In the genomic region with DNA sequence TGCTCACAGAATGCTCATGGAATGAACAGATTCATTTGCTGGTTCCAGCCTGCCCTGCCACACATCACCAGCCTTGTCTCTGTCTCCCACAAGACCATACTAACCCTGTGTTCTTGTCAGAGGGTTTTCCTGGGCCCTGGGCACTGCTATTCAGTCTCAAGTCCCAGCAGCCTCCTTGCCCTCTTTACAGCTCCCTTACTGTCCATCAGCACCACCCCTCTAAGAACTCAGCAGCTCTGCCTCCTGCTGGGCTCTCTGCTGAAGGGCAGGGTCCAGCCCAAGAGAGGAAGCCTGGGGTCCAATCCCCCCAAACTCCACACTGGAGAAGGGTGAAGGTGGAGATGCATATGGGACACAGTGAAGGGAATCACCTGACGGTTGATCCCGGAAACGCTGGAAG, we compare ENCODE assay signal across 9 mouse cellular contexts. TPM values are rescaled to one million over a fixed set of nuclear protein-coding genes. Genes with fewer than 3 reads are reported as not detected.
DNase-seq lines count a peak whose midpoint lies in the region; ATAC-seq and TF ChIP-seq lines count a peak whose summit lies in the region.
"Had no signal": no experiment of that assay in that cellular context is flagged by ENCODE, and none has a peak within 500 bp of the region (broad histone marks: within the 10 kb centered on the region; RNA-seq: fewer than 3 reads in every experiment).

No protein-coding gene starts in this region.

- H3K27me3 ChIP-seq in lung, postnatal 0 days (replicated peaks; ENCODE audit: insufficient read depth, low read length), result no peaks in the 10 kb centered on the region
- H3K27me3 ChIP-seq in hindbrain, embryonic 16.5 days (replicated peaks; ENCODE audit: control insufficient read depth, insufficient read depth, low read length), result no peaks in the 10 kb centered on the region

- no peak overlapping the region for H3K4me3 ChIP-seq in lung, postnatal 0 days (ENCODE audit: low read depth, low read length)
- no peak overlapping the region for H3K4me3 ChIP-seq in hindbrain, embryonic 16.5 days (ENCODE audit: low read length)

- no peaks in the 10 kb centered on the region for H3K36me3 ChIP-seq in lung, postnatal 0 days (ENCODE audit: insufficient read depth, low read length)
- H3K36me3 ChIP-seq in hindbrain, embryonic 16.5 days (ENCODE audit: control insufficient read depth, insufficient read depth, low read length), result peaks cover 9% of the 10 kb centered on the region; the same call in 1 of the 2 replicates

- no peak overlapping the region for H3K9ac ChIP-seq in lung, postnatal 0 days (replicated peaks; ENCODE audit: low read depth)
- H3K9ac ChIP-seq in hindbrain, embryonic 16.5 days (ENCODE audit: low read depth, low read length), result no peak overlapping the region; the same call in 1 of the 2 replicates

- no peak overlapping the region for H3K4me2 ChIP-seq in lung, postnatal 0 days (replicated peaks; ENCODE audit: low read depth, low read length)
- H3K4me2 ChIP-seq in hindbrain, embryonic 16.5 days (ENCODE audit: low read length), result no peak overlapping the region

- ATAC-seq in lung, postnatal 0 days, result no peak; the same call in 1 of the 2 replicates
- peak; percentile 12; the same call in 1 of the 2 replicates for ATAC-seq in hindbrain, embryonic 16.5 days

- no peak overlapping the region for H3K27ac ChIP-seq in lung, postnatal 0 days (ENCODE audit: low read length)
- H3K27ac ChIP-seq in hindbrain, embryonic 16.5 days (ENCODE audit: low read depth, low read length), result peak overlapping the region; percentile 65

- DNase-seq in embryo, embryonic 11 days, result peak; percentile 42
- no peak for DNase-seq in embryo, embryonic 9.5 days (ENCODE audit: extremely low spot score)
- no peak for DNase-seq in lung, postnatal 0 days (ENCODE audit: low spot score)
- no peak for DNase-seq in lung, postnatal 10 days
- peak; percentile 50 for DNase-seq in retina, postnatal 1 day
- no peak for DNase-seq in right cerebral cortex, postnatal 14 days
- DNase-seq in gastrocnemius, adult 8-10 months (ENCODE audit: low spot score in 2 of 2), result no peak

- TF ChIP-seq EP300 in lung, postnatal 0 days (IDR thresholded peaks at IDR 0.05), result no peak

- no peaks in the 10 kb centered on the region for H3K4me1 ChIP-seq in lung, postnatal 0 days (ENCODE audit: insufficient read depth, low read depth, low read length)
- H3K4me1 ChIP-seq in hindbrain, embryonic 16.5 days (ENCODE audit: control insufficient read depth, insufficient read depth, low read depth, low read length), result peaks cover 6% of the 10 kb centered on the region

- 69% methylated on average over 3 of the region's 3 CpGs for WGBS in lung, postnatal 0 days
- 72% methylated on average over 3 of the region's 3 CpGs for WGBS in hindbrain, embryonic 16.5 days

- no peaks in the 10 kb centered on the region for H3K9me3 ChIP-seq in lung, postnatal 0 days (ENCODE audit: low read length)
- H3K9me3 ChIP-seq in hindbrain, embryonic 16.5 days (ENCODE audit: control insufficient read depth, low read length), result no peaks in the 10 kb centered on the region

- TF ChIP-seq CTCF in lung, postnatal 0 days (IDR thresholded peaks at IDR 0.05), result peak; percentile 65

RNA-seq across cellular contexts. Expression of gene Golt1a, which starts 41.1 kb away (rescaled TPM):
- polyA plus RNA-seq in lung, postnatal 0 days (2015; fragmentation: Nextera tagmentation; extraction: Ambion mirVana), result 0.26 and 1.2 TPM in 2 replicates
- polyA plus RNA-seq in hindbrain, embryonic 16.5 days (2015; fragmentation: Nextera tagmentation; extraction: Ambion mirVana), result not detected in 2 replicates
- not detected for total RNA-seq in gastrocnemius, adult 8-10 months (2022)

RNA-seq across cellular contexts. Expression of gene Kiss1, which starts 53.2 kb away (rescaled TPM):
- polyA plus RNA-seq in lung, postnatal 0 days (2015; fragmentation: Nextera tagmentation; extraction: Ambion mirVana), result 15.2 and 19.2 TPM in 2 replicates
- polyA plus RNA-seq in hindbrain, embryonic 16.5 days (2015; fragmentation: Nextera tagmentation; extraction: Ambion mirVana), result not detected in 2 replicates
- total RNA-seq in gastrocnemius, adult 8-10 months (2022), result not detected
- total RNA-seq: left cerebral cortex, postnatal 10 days had no signal

Comparison
In these comparisons a context has a peak if more than half of its experiments do, and no peak if none do; other contexts are left out.
1. DNase-seq: peak in embryo, embryonic 11 days (single experiment) and retina, postnatal 1 day (single experiment); none in embryo, embryonic 9.5 days (single experiment), lung, postnatal 0 days (single experiment), lung, postnatal 10 days (single experiment), right cerebral cortex, postnatal 14 days (single experiment) and gastrocnemius, adult 8-10 months (0 of 2).
2. RNA of gene Kiss1, which starts 53.2 kb away (polyA plus RNA-seq): 15.2 to 19.2 TPM in lung, postnatal 0 days; not detected in hindbrain, embryonic 16.5 days; every median in the first group is over 10 times any median in the second.